Mouse (Mus musculus): Measurements from ENCODE around the gene Gon7. TPM values are rescaled to one million over a fixed set of nuclear protein-coding genes. Genes with fewer than 3 reads are reported as not detected.

Gene Gon7
- polyA plus RNA-seq (2012; rRNA removed), result 10.4 and 11.8 TPM in 2 replicates

- DNase-seq (ENCODE audit: low spot score), result peak; percentile 94
Measured at GRCm38 (mm10) chr12:102757689-102758402, at the start of gene Gon7, which contains the start of the genes Gm28051 and Ubr7. Gene Gon7 (minus strand): TSS chr12:102757803. Gene Gm28051 (minus strand): TSS chr12:102757765. Gene Ubr7 (plus strand): TSS chr12:102757967.

- no peak for DNase-seq (ENCODE audit: low spot score)
Measured at GRCm38 (mm10) chr12:102799528-102799927, 41.9 kb upstream of the Gon7 start.

GRCm38 (mm10) chr12:102787927-102788326 lies 30.3 kb upstream of the Gon7 start:
- DNase-seq (ENCODE audit: low spot score), result no peak

- no peak for DNase-seq (ENCODE audit: low spot score)
Measured at GRCm38 (mm10) chr12:102785593-102785985, 28.0 kb upstream of the Gon7 start.

GRCm38 (mm10) chr12:102784899-102785592 lies 27.4 kb upstream of the Gon7 start:
- no peak for DNase-seq (ENCODE audit: low spot score)

- no peak for DNase-seq (ENCODE audit: low spot score)
Measured at GRCm38 (mm10) chr12:102782841-102783240, 25.2 kb upstream of the Gon7 start.

GRCm38 (mm10) chr12:102779452-102779851 lies 21.8 kb upstream of the Gon7 start:
- no peak for DNase-seq (ENCODE audit: low spot score)

- DNase-seq (ENCODE audit: low spot score), result no peak
Measured at GRCm38 (mm10) chr12:102778151-102778550, 20.5 kb upstream of the Gon7 start.

GRCm38 (mm10) chr12:102776035-102776434 lies 18.4 kb upstream of the Gon7 start:
- no peak for DNase-seq (ENCODE audit: low spot score)

GRCm38 (mm10) chr12:102772676-102773075 lies 15.1 kb upstream of the Gon7 start:
- no peak for DNase-seq (ENCODE audit: low spot score)

GRCm38 (mm10) chr12:102771601-102772000 lies 14.0 kb upstream of the Gon7 start:
- no peak for DNase-seq (ENCODE audit: low spot score)

GRCm38 (mm10) chr12:102769000-102769399 lies 11.4 kb upstream of the Gon7 start:
- DNase-seq (ENCODE audit: low spot score), result no peak

GRCm38 (mm10) chr12:102763696-102764095 lies 6.1 kb upstream of the Gon7 start:
- no peak for DNase-seq (ENCODE audit: low spot score)

GRCm38 (mm10) chr12:102761668-102762067 lies 4.1 kb upstream of the Gon7 start:
- DNase-seq (ENCODE audit: low spot score), result no peak

GRCm38 (mm10) chr12:102758936-102759335 lies 1.3 kb upstream of the Gon7 start:
- DNase-seq (ENCODE audit: low spot score), result no peak

GRCm38 (mm10) chr12:102758403-102758756 lies 777 bp upstream of the Gon7 start, which contains the start of gene Gm20604:
Gene Gm20604 (minus strand): TSS chr12:102758672.
- DNase-seq (ENCODE audit: low spot score), result no peak

- DNase-seq (ENCODE audit: low spot score), result no peak
Measured at GRCm38 (mm10) chr12:102757055-102757688, 431 bp downstream of the Gon7 start.

GRCm38 (mm10) chr12:102756304-102756703 lies 1.3 kb downstream of the Gon7 start:
- DNase-seq (ENCODE audit: low spot score), result no peak

GRCm38 (mm10) chr12:102748256-102748655 lies 9.3 kb downstream of the Gon7 start:
- DNase-seq (ENCODE audit: low spot score), result no peak

GRCm38 (mm10) chr12:102744839-102745238 lies 12.8 kb downstream of the Gon7 start:
- no peak for DNase-seq (ENCODE audit: low spot score)

GRCm38 (mm10) chr12:102743589-102744574 lies 13.7 kb downstream of the Gon7 start, which contains the start of the genes Moap1 and Tmem251:
Gene Moap1 (minus strand): TSS chr12:102743661.
Gene Tmem251 (plus strand): TSS chr12:102743762.
- DNase-seq (ENCODE audit: low spot score), result peak; percentile 86

Data from urinary bladder, adult 2 months (tissue).